Mouse (Mus musculus) thymus, postnatal 10 days (tissue): ENCODE results near the gene Gm42421.

ENCODE experiments used
- DNase-seq, 2 experiments: peaks; one replicate each; pipeline ENCODE4 v3.0.0; 2021; ENCODE audit warnings: low spot score in 2 of 2

Gm42421 gene

GRCm38 (mm10) chr5:143936156-143936555, 8.2 kb downstream of the Gm42421 start:
- no peak for DNase-seq

GRCm38 (mm10) chr5:143941588-143941987, 13.6 kb downstream of the Gm42421 start:
- DNase-seq, result no peak

- DNase-seq, result no peak
These were observed 15.5 kb downstream of the Gm42421 start for GRCm38 (mm10) chr5:143943231-143944125.

GRCm38 (mm10) chr5:143948361-143948760, 20.4 kb downstream of the Gm42421 start:
- no peak for DNase-seq

GRCm38 (mm10) chr5:143950016-143950415, 22.0 kb downstream of the Gm42421 start:
- no peak for DNase-seq

- no peak for DNase-seq
These were observed 29.1 kb downstream of the Gm42421 start for GRCm38 (mm10) chr5:143957101-143957500.

GRCm38 (mm10) chr5:143959551-143959950, 31.6 kb downstream of the Gm42421 start:
- no peak for DNase-seq

GRCm38 (mm10) chr5:143961176-143961575, 33.2 kb downstream of the Gm42421 start:
- no peak for DNase-seq

GRCm38 (mm10) chr5:143965586-143966345, 37.8 kb downstream of the Gm42421 start:
- no peak for DNase-seq

GRCm38 (mm10) chr5:143966671-143967070, 38.7 kb downstream of the Gm42421 start:
- no peak for DNase-seq

GRCm38 (mm10) chr5:143972628-143973027, 44.7 kb downstream of the Gm42421 start:
- no peak for DNase-seq

- peak; percentile 9 to 47 for DNase-seq
These were observed 47.1 kb downstream of the Gm42421 start for GRCm38 (mm10) chr5:143974931-143975630.

GRCm38 (mm10) chr5:143975631-143975933, 47.6 kb downstream of the Gm42421 start:
- DNase-seq, result no peak

GRCm38 (mm10) chr5:143976232-143976631, 48.3 kb downstream of the Gm42421 start:
- no peak for DNase-seq

GRCm38 (mm10) chr5:143976726-143977431, 48.9 kb downstream of the Gm42421 start:
- no peak for DNase-seq

GRCm38 (mm10) chr5:143980858-143981257, 52.9 kb downstream of the Gm42421 start:
- no peak for DNase-seq

- DNase-seq, result no peak
These were observed 54.4 kb downstream of the Gm42421 start for GRCm38 (mm10) chr5:143982361-143982760.

GRCm38 (mm10) chr5:143985381-143985780, 57.4 kb downstream of the Gm42421 start:
- no peak for DNase-seq
